ENCODE assay signal across 15 mouse cellular contexts in genomic region chr11:63345653-63346052, GRCm38 (mm10).
"Had no signal": no experiment of that assay in that cellular context is flagged by ENCODE, and none has a peak within 500 bp of the region (broad histone marks: within the 10 kb centered on the region; RNA-seq: fewer than 3 reads in every experiment).

No protein-coding gene starts in this region.

- H3K27ac ChIP-seq: liver, embryonic 13.5 days; liver, embryonic 15.5 days; lung, embryonic 15.5 days; macrophage; midbrain, embryonic 13.5 days; midbrain, embryonic 15.5 days; neural tube, embryonic 12.5 days; stomach, embryonic 15.5 days; stomach, postnatal 0 days had no signal

- H3K4me1 ChIP-seq: liver, embryonic 13.5 days; liver, embryonic 15.5 days; megakaryocyte, embryonic 14.5 days; neural tube, embryonic 12.5 days; stomach, embryonic 15.5 days had no signal

- H3K36me3 ChIP-seq: liver, embryonic 13.5 days; liver, embryonic 15.5 days; lung, embryonic 15.5 days; midbrain, embryonic 13.5 days; midbrain, embryonic 15.5 days; neural tube, embryonic 12.5 days; stomach, embryonic 15.5 days had no signal

- H3K4me3 ChIP-seq: liver, embryonic 13.5 days; liver, embryonic 15.5 days; lung, embryonic 15.5 days; megakaryocyte, embryonic 14.5 days; midbrain, embryonic 13.5 days; midbrain, embryonic 15.5 days; neural tube, embryonic 12.5 days; stomach, embryonic 15.5 days had no signal

- H3K27me3 ChIP-seq: liver, embryonic 13.5 days; liver, embryonic 15.5 days; lung, embryonic 15.5 days; megakaryocyte, embryonic 14.5 days; midbrain, embryonic 15.5 days; neural tube, embryonic 12.5 days; stomach, embryonic 15.5 days had no signal

- DNase-seq: liver, embryonic 13.5 days; liver, postnatal 0 days; lung, adult 2 months; lung, postnatal 14 days; lung, postnatal 36 days; right cerebral cortex, postnatal 14 days had no signal
